8 mouse cellular contexts compared by ENCODE assay signal in genomic region chr1:138136373-138136779, GRCm38 (mm10). TPM values are rescaled to one million over a fixed set of nuclear protein-coding genes. Genes with fewer than 3 reads are reported as not detected.
DNase-seq lines count a peak whose midpoint lies in the region; ATAC-seq lines count a peak whose summit lies in the region.

No protein-coding gene starts in this region.

- WGBS in forebrain, embryonic 10.5 days, result 41% methylated on average over 17 of the region's 17 CpGs
- WGBS in liver, embryonic 13.5 days (ENCODE audit: insufficient replicate concordance), result 13% methylated on average over 17 of the region's 17 CpGs

- no peak overlapping the region for H3K9ac ChIP-seq in liver, embryonic 13.5 days

- no peaks in the 10 kb centered on the region for H3K36me3 ChIP-seq in forebrain, embryonic 10.5 days (replicated peaks)
- no peaks in the 10 kb centered on the region for H3K36me3 ChIP-seq in liver, embryonic 13.5 days

- peak overlapping the region; percentile 28 for H3K4me3 ChIP-seq in forebrain, embryonic 10.5 days
- H3K4me3 ChIP-seq in liver, embryonic 13.5 days (replicated peaks), result peak overlapping the region; percentile 5; the same call in 1 of the 2 replicates

- no peaks in the 10 kb centered on the region for H3K27me3 ChIP-seq in forebrain, embryonic 10.5 days (ENCODE audit: poor library complexity, severe bottlenecking)
- H3K27me3 ChIP-seq in liver, embryonic 13.5 days, result no peaks in the 10 kb centered on the region

- peak; percentile 74 for ATAC-seq in liver, embryonic 13.5 days (ENCODE audit: low read depth)
- peak; percentile 97 for ATAC-seq in monocyte, adult 5-6 weeks (replicated peaks; ENCODE audit: insufficient number of reproducible peaks, low FRiP score, low TSS enrichment, poor library complexity, severe bottlenecking)

- peak overlapping the region; percentile 79 for H3K27ac ChIP-seq in forebrain, embryonic 10.5 days
- 0 out of 2 replicates have a peak overlapping the region, but pooled peaks have one; percentile 9 for H3K27ac ChIP-seq in liver, embryonic 13.5 days

- no peaks in the 10 kb centered on the region for H3K9me3 ChIP-seq in forebrain, embryonic 10.5 days
- no peaks in the 10 kb centered on the region for H3K9me3 ChIP-seq in liver, embryonic 13.5 days (replicated peaks)

- intact Hi-C loops in heart, postnatal 10 days (cut with DNase I), result no loop called here

- H3K4me1 ChIP-seq in forebrain, embryonic 10.5 days, result peaks cover 24% of the 10 kb centered on the region
- H3K4me1 ChIP-seq in liver, embryonic 13.5 days (replicated peaks), result 0 out of 2 replicates have a peak, but pooled peaks cover 5% of the 10 kb centered on the region

- H3K4me2 ChIP-seq in liver, embryonic 13.5 days, result peak overlapping the region; percentile 45

- DNase-seq in testis, postnatal 14 days (ENCODE audit: low spot score), result peak; percentile 6
- DNase-seq in testis, postnatal 10 days (ENCODE audit: low spot score), result no peak
- peak; percentile 35 for DNase-seq in forebrain, embryonic 10.5 days (ENCODE audit: extremely low spot score, low spot score)
- peak; percentile 41 to 45 for DNase-seq in heart, postnatal 10 days
- DNase-seq in kidney, postnatal 4 days, result peak; percentile 10 to 25
- DNase-seq in liver, embryonic 13.5 days, result peak; percentile 38
- DNase-seq in spleen, postnatal 4 days (ENCODE audit: low spot score in 2 of 2), result peak; percentile 68 to 75

RNA-seq across cellular contexts. Expression of gene Ptprc, which starts 39.1 kb away (rescaled TPM):
- polyA plus RNA-seq in forebrain, embryonic 10.5 days (2016; fragmentation: Nextera tagmentation; extraction: Ambion mirVana), result 0.84 and 0.98 TPM in 2 replicates
- 1 to 10 TPM; 4.5 to 5.5 TPM for total RNA-seq in heart, postnatal 10 days (2021)
- polyA plus RNA-seq in liver, embryonic 13.5 days (2015; fragmentation: Nextera tagmentation; extraction: Ambion mirVana), result 5.6 and 6.1 TPM in 2 replicates
- total RNA-seq in monocyte, adult 5-6 weeks (2017), result 2,690 to 3,839 TPM (median 2,776 TPM) in 3 replicates

Comparison
In these comparisons a context has a peak if more than half of its experiments do, and no peak if none do; other contexts are left out.
1. RNA of gene Ptprc, which starts 39.1 kb away (total RNA-seq): 2,690 to 3,839 TPM in monocyte, adult 5-6 weeks; 4.5 to 5.5 TPM in heart, postnatal 10 days; every median in the first group is over 100 times any median in the second.